Mouse (Mus musculus): ENCODE results near the gene Gm28230. TPM values are rescaled to one million over a fixed set of nuclear protein-coding genes. Genes with fewer than 3 reads are reported as not detected.
A peak's percentile ranks its signal among the peaks of the same experiment; 100 is the strongest.

Gene Gm28230
- not detected in 2 replicates for polyA plus RNA-seq (2012; ENCODE audit: insufficient read depth, insufficient read length, missing spikeins)

DNA sequence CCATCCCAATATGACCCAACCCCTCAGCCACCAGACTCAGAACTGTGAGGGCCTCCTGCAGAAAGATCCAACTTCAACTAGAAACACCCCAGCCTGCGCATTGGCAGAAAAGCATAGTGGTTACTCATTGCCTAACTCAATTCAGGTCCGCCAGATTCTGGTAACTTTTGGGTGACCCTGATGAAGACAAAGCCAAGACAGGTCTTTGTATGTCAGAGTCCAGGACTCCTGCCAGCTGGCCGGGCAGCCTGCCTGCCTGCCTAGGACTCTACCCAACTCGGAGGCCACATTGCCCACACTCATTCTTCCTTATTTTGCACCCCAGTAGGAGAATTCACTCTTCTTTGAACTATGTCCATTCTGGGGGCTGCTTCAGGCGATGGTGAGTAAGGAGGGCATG, at the start of gene Gm28230:
Gene Gm28230, plus strand, starts transcription at position 178 of the 400 bp plus-strand sequence.
- Histone ChIP-seq H3K4me3 (ENCODE audit: insufficient read depth, low read depth, low read length) (peak within 1 kb of the TSS; percentile 35), H3K4me1 (ENCODE audit: control insufficient read depth, insufficient read depth, insufficient read length, low read length) (peaks cover 5% of the 10 kb centered on the region), H3K27ac (replicated peaks; ENCODE audit: low read depth, low read length) (no peak within 1 kb of the TSS)

DNA sequence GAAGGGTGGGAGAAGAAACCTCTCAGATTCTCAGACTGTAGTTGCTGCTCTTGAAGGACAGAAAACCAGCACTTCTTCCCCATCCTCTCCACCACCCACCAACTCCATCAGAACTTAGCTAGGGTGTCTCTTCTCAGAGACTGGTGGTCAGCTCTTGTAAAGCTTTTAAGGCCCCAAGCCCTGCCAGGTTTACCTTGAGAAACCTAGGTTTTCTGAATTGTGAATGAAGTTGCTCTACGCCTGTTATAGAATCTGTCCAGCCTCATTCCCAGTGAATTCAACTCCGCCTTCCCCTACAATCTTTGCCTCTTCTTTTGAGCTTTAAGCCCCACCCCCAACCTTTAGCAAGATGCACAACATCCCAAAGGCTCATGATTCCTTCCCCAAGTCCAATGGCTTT, 49.4 kb upstream of the Gm28230 start:
- Histone ChIP-seq H3K4me3 (ENCODE audit: insufficient read depth, low read depth, low read length) (no peak overlapping the region), H3K27ac (replicated peaks; ENCODE audit: low read depth, low read length) (no peak overlapping the region), H3K4me1 (ENCODE audit: control insufficient read depth, insufficient read depth, insufficient read length, low read length) (no peaks in the 10 kb centered on the region; the same call in 1 of the 2 replicates)

DNA sequence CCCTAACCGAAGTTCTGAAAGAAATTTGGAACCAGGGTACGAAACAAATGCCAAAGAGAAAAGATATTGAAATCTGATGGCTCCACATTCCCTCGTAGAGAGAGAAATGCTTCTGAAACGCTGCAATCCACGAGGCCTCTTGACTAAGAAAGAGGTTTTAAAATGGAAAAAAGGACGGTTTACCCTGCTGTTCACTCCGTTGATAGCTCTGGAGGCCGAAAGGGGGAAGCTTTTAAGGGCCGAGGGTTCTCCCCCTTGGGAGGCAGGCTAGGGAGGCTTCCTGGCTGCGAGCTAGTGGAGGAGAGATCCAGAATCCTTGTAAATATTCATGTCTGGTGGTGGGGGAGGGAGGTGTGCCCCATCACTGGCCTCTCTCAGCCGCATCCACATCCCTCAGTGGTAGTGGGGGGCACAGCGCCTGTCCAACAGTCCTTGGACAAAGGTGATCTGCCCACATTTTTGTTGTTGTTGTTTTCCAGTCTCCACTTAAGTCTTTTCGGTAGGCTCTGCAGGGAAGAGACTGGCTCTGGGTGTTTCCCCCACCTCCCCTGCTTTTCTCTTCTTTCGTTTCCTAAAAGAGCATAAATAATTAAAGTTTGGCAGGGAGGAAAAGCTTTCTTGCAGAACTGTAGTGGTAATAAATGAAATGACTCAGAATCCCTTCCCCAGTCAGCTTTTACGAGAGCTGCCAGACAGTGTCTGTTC, 47.5 kb upstream of the Gm28230 start, which contains the start of gene Hoxd11:
Gene Hoxd11, plus strand, starts transcription at position 667 of the 705 bp plus-strand sequence.
- H3K27ac ChIP-seq (replicated peaks; ENCODE audit: low read depth, low read length): no peak within 1 kb of the TSS
- no peak within 1 kb of the TSS for H3K4me3 ChIP-seq (ENCODE audit: insufficient read depth, low read depth, low read length)
- H3K4me1 ChIP-seq (ENCODE audit: control insufficient read depth, insufficient read depth, insufficient read length, low read length): no peaks in the 10 kb centered on the region; the same call in 1 of the 2 replicates

DNA sequence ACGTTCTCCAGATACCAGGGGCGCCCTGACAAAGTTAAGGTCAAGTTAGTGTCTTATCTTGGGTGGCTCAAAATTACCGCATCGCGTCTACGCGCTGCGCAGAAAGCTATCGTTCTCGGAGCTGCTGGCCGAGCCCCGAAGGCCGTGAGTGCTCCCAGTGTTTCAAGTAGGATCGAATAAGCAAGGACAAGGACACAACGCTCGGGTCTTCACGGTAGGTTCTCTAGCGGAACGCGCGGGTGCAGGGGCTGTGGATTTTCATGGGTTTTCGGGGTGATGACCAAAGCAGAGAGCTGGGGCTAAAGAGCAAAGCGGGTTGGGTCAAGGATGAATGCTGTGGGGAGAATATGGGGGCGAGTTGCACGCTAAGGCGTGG, 46.9 kb upstream of the Gm28230 start:
- H3K4me3 ChIP-seq (ENCODE audit: insufficient read depth, low read depth, low read length): no peak overlapping the region
- no peaks in the 10 kb centered on the region; the same call in 1 of the 2 replicates for H3K4me1 ChIP-seq (ENCODE audit: control insufficient read depth, insufficient read depth, insufficient read length, low read length)
- no peak overlapping the region for H3K27ac ChIP-seq (replicated peaks; ENCODE audit: low read depth, low read length)

DNA sequence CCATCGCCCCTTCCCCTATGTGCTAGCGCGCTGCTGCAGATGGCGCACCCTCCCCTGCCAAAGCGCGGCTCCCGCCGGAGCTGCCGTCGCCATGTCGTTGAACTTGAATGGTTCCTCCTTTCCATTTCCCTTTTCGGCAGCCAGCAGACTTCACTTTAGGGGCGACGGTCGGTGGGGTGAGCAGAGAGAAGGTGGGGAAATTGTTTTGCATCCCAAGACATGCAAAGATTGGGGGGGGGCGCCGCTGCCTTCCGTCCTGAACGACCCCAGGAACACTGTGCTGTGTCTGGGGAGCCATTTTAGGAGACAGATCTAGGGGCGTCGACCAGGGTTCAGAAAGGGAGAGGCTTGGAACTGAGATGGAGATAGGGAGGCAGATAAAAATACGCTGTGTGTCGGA, 46.5 kb upstream of the Gm28230 start:
- Histone ChIP-seq H3K27ac (replicated peaks; ENCODE audit: low read depth, low read length) (no peak overlapping the region), H3K4me1 (ENCODE audit: control insufficient read depth, insufficient read depth, insufficient read length, low read length) (no peaks in the 10 kb centered on the region; the same call in 1 of the 2 replicates), H3K4me3 (ENCODE audit: insufficient read depth, low read depth, low read length) (no peak overlapping the region)

GRCm38 (mm10) chr2:74680561-74681398, 45.7 kb upstream of the Gm28230 start:
- no peak overlapping the region for H3K4me3 ChIP-seq (ENCODE audit: insufficient read depth, low read depth, low read length)
- H3K4me1 ChIP-seq (ENCODE audit: control insufficient read depth, insufficient read depth, insufficient read length, low read length): no peaks in the 10 kb centered on the region; the same call in 1 of the 2 replicates
- H3K27ac ChIP-seq (replicated peaks; ENCODE audit: low read depth, low read length): no peak overlapping the region

GRCm38 (mm10) chr2:74681594-74682531, 44.7 kb upstream of the Gm28230 start:
- Histone ChIP-seq H3K4me3 (ENCODE audit: insufficient read depth, low read depth, low read length) (peak overlapping the region; percentile 37), H3K27ac (replicated peaks; ENCODE audit: low read depth, low read length) (no peak overlapping the region), H3K4me1 (ENCODE audit: control insufficient read depth, insufficient read depth, insufficient read length, low read length) (no peaks in the 10 kb centered on the region; the same call in 1 of the 2 replicates)

- Histone ChIP-seq H3K4me3 (ENCODE audit: insufficient read depth, low read depth, low read length) (no peak overlapping the region), H3K27ac (replicated peaks; ENCODE audit: low read depth, low read length) (no peak overlapping the region), H3K4me1 (ENCODE audit: control insufficient read depth, insufficient read depth, insufficient read length, low read length) (no peaks in the 10 kb centered on the region; the same call in 1 of the 2 replicates)
Measured at GRCm38 (mm10) chr2:74682796-74683195, 43.7 kb upstream of the Gm28230 start.

GRCm38 (mm10) chr2:74683471-74683951, 43.0 kb upstream of the Gm28230 start:
- no peak overlapping the region for H3K27ac ChIP-seq (replicated peaks; ENCODE audit: low read depth, low read length)
- H3K4me3 ChIP-seq (ENCODE audit: insufficient read depth, low read depth, low read length): no peak overlapping the region
- H3K4me1 ChIP-seq (ENCODE audit: control insufficient read depth, insufficient read depth, insufficient read length, low read length): no peaks in the 10 kb centered on the region; the same call in 1 of the 2 replicates

DNA sequence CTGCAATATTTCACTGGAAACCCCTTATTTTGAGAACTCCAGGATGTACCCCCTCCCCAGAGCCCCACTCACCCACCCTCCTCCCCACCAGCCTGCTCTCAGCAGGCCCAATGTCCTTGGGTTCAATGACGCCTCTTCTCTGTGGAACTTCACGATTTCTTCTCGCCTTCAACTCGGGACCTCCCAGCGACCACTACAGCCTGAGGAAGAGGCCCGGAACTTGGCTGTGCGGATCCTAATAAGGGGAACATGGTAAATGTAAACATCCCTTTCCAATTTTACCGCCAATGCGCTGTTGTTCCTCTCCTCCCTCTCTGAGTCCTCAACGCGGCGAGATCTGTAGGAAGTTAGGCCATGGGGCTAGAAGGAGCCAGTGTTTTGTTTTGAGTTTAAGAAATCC, 42.4 kb upstream of the Gm28230 start:
- Histone ChIP-seq H3K27ac (replicated peaks; ENCODE audit: low read depth, low read length) (no peak overlapping the region), H3K4me3 (ENCODE audit: insufficient read depth, low read depth, low read length) (no peak overlapping the region), H3K4me1 (ENCODE audit: control insufficient read depth, insufficient read depth, insufficient read length, low read length) (no peaks in the 10 kb centered on the region; the same call in 1 of the 2 replicates)

DNA sequence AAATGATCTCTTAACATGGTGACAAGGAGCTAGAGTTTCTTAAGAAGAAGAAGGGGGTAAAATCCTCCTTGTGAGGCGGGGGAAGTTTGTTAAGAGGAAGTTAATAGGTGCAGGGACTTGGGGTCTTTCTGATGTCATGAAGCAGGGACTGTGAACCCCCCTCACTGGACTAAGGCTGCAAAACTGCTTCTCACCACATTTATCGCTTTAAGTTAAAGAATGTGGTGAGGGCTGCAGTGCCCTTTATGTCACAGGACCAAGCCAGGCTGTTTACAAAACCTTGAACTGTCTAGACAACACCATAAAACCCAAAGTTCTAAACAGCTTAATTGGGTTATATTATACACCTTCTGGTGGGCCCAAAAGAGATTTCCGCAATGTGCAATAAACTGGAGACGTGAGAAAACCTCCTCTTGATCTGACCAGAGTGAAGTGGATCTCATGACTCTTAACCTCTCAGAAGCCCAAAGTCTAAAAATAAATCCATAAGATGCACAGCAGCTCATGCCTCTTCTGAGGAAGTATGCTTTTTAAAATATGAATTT, 41.4 kb upstream of the Gm28230 start:
- Histone ChIP-seq H3K27ac (replicated peaks; ENCODE audit: low read depth, low read length) (no peak overlapping the region), H3K4me3 (ENCODE audit: insufficient read depth, low read depth, low read length) (no peak overlapping the region), H3K4me1 (ENCODE audit: control insufficient read depth, insufficient read depth, insufficient read length, low read length) (no peaks in the 10 kb centered on the region; the same call in 1 of the 2 replicates)

- Histone ChIP-seq H3K4me1 (ENCODE audit: control insufficient read depth, insufficient read depth, insufficient read length, low read length) (no peaks in the 10 kb centered on the region; the same call in 1 of the 2 replicates), H3K4me3 (ENCODE audit: insufficient read depth, low read depth, low read length) (no peak overlapping the region), H3K27ac (replicated peaks; ENCODE audit: low read depth, low read length) (no peak overlapping the region)
Measured at GRCm38 (mm10) chr2:74686301-74686987, 40.1 kb upstream of the Gm28230 start.

- no peak overlapping the region for H3K4me3 ChIP-seq (ENCODE audit: insufficient read depth, low read depth, low read length)
- H3K27ac ChIP-seq (replicated peaks; ENCODE audit: low read depth, low read length): no peak overlapping the region
Measured at GRCm38 (mm10) chr2:74686988-74687697, 39.4 kb upstream of the Gm28230 start.

More at GRCm38 (mm10) chr2:74686988-74687697, 39.4 kb upstream of the Gm28230 start:
- H3K4me1 ChIP-seq (ENCODE audit: control insufficient read depth, insufficient read depth, insufficient read length, low read length): peaks cover 1% of the 10 kb centered on the region; the same call in 1 of the 2 replicates
